Comparison of ENCODE assay signal across 9 mouse cellular contexts in genomic region chr7:143389860-143390259, GRCm38 (mm10).
DNase-seq lines count a peak whose midpoint lies in the region; ATAC-seq lines count a peak whose summit lies in the region.
"Had no signal": no experiment of that assay in that cellular context is flagged by ENCODE, and none has a peak within 500 bp of the region (broad histone marks: within the 10 kb centered on the region; RNA-seq: fewer than 3 reads in every experiment).

No protein-coding gene starts in this region.

- no peak for DNase-seq in heart, postnatal 14 days
- peak; percentile 39 for DNase-seq in MN1 (ENCODE audit: low spot score)
- peak; percentile 39 to 44 for DNase-seq in cerebellum, postnatal 36 days
- DNase-seq in embryo, embryonic 11 days: no peak
- DNase-seq in urinary bladder, adult 2 months (ENCODE audit: low spot score): no peak
- no peak for DNase-seq in gastrocnemius, adult 8-10 months (ENCODE audit: low spot score in 2 of 2)
- DNase-seq: thymus, adult 2 months had no signal

- H3K27me3 ChIP-seq in heart, embryonic 13.5 days (replicated peaks): no peaks in the 10 kb centered on the region
- no peaks in the 10 kb centered on the region for H3K27me3 ChIP-seq in hindbrain, embryonic 16.5 days (replicated peaks; ENCODE audit: control insufficient read depth, insufficient read depth, low read length)

- no peaks in the 10 kb centered on the region for H3K9me3 ChIP-seq in heart, embryonic 13.5 days
- H3K9me3 ChIP-seq in hindbrain, embryonic 16.5 days (ENCODE audit: control insufficient read depth, low read length): peaks cover 5% of the 10 kb centered on the region; the same call in 1 of the 2 replicates

- intact Hi-C loops in heart, postnatal 14 days (cut with DNase I): no loop called here

- 20% methylated on average over 2 of the region's 2 CpGs for WGBS in heart, embryonic 13.5 days
- WGBS in hindbrain, embryonic 16.5 days: 48% methylated on average over 2 of the region's 2 CpGs

- peak overlapping the region; percentile 70 for H3K9ac ChIP-seq in heart, embryonic 13.5 days
- no peak overlapping the region for H3K9ac ChIP-seq in hindbrain, embryonic 16.5 days (ENCODE audit: low read depth, low read length)

- no peak overlapping the region for H3K4me3 ChIP-seq in heart, embryonic 13.5 days
- H3K4me3 ChIP-seq in hindbrain, embryonic 16.5 days (ENCODE audit: low read length): no peak overlapping the region

- H3K4me2 ChIP-seq in heart, embryonic 13.5 days: peak overlapping the region; percentile 46
- no peak overlapping the region for H3K4me2 ChIP-seq in hindbrain, embryonic 16.5 days (ENCODE audit: low read length)

- peaks cover 68% of the 10 kb centered on the region for H3K4me1 ChIP-seq in heart, embryonic 13.5 days
- peaks cover 19% of the 10 kb centered on the region for H3K4me1 ChIP-seq in hindbrain, embryonic 16.5 days (ENCODE audit: control insufficient read depth, insufficient read depth, low read depth, low read length)

- no peak for ATAC-seq in heart, embryonic 13.5 days (ENCODE audit: extremely low read depth, insufficient number of reproducible peaks, low FRiP score, low TSS enrichment)
- peak; percentile 43 for ATAC-seq in hindbrain, embryonic 16.5 days

- peaks cover 11% of the 10 kb centered on the region for H3K36me3 ChIP-seq in heart, embryonic 13.5 days
- no peaks in the 10 kb centered on the region for H3K36me3 ChIP-seq in hindbrain, embryonic 16.5 days (ENCODE audit: control insufficient read depth, insufficient read depth, low read length)

- peak overlapping the region; percentile 92 for H3K27ac ChIP-seq in heart, embryonic 13.5 days (replicated peaks)
- peak overlapping the region; percentile 67 for H3K27ac ChIP-seq in hindbrain, embryonic 16.5 days (ENCODE audit: low read depth, low read length)

Comparison
In these comparisons a context has a peak if more than half of its experiments do, and no peak if none do; other contexts are left out.
1. DNase-seq: peak in MN1 (single experiment) and cerebellum, postnatal 36 days (2 of 2); none in heart, postnatal 14 days (0 of 2), embryo, embryonic 11 days (single experiment), urinary bladder, adult 2 months (single experiment) and gastrocnemius, adult 8-10 months (0 of 2).